Mouse (Mus musculus): Measurements from ENCODE around the gene Fam174a.

- no peak for TF ChIP-seq GATA1 (IDR thresholded peaks at IDR 0.05; ENCODE audit: low read length)
- no peak for TF ChIP-seq TAL1 (IDR thresholded peaks at IDR 0.05; ENCODE audit: low read length)
These were observed 62.0 kb downstream of the Fam174a start for GRCm38 (mm10) chr1:95375443-95375842.

All from erythroblast, embryonic 14.5 days (primary cell).